Mouse (Mus musculus): Measurements from ENCODE around the gene Slc38a11. TPM values are rescaled to one million over a fixed set of nuclear protein-coding genes. Genes with fewer than 3 reads are reported as not detected.

Gene Slc38a11
- polyA plus RNA-seq (2012; rRNA removed) = 0.62 and 1.2 TPM in 2 replicates

GRCm38 (mm10) chr2:65363828-65364497 is at the start of gene Slc38a11:
Slc38a11 (minus strand) TSS chr2:65364034.
- DNase-seq = no peak
- no peak for TF ChIP-seq CTCF (IDR thresholded peaks at IDR 0.05; ENCODE audit: insufficient read depth, low read length)
- TF ChIP-seq POLR2A (IDR thresholded peaks at IDR 0.05; ENCODE audit: borderline replicate concordance, extremely low read depth, low read depth, low read length) = no peak
- no peaks in the 10 kb centered on the region for H3K4me1 ChIP-seq (ENCODE audit: control insufficient read depth, insufficient read depth, low read length)
- 12% methylated on average over 18 of the region's 18 CpGs for WGBS
- H3K4me3 ChIP-seq (replicated peaks; ENCODE audit: extremely low read depth, low read depth, low read length) = no peak within 1 kb of the TSS

DNA sequence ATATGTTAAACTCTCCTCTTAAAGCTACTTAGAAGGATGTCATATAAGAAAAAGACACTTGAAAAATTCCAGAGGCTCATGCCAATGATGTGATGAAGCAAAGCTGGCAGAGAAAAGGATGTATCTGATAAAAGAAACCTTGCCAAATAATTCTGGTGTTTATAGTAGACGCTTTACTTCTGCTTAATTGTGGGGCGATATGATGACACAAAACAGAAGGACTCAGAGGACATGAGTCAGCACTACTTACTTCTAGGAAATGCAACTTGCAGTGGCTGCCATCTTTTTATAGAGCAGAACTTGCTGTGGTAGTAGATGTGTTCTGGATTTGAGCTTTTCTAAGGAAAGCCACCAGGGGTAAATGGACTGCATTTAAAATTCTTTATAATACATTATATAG is 43.3 kb upstream of the Slc38a11 start:
- TF ChIP-seq POLR2A (IDR thresholded peaks at IDR 0.05; ENCODE audit: borderline replicate concordance, extremely low read depth, low read depth, low read length) (no peak), CTCF (IDR thresholded peaks at IDR 0.05; ENCODE audit: insufficient read depth, low read length) (no peak)
- no peak overlapping the region for H3K4me3 ChIP-seq (replicated peaks; ENCODE audit: extremely low read depth, low read depth, low read length)
- no peak for DNase-seq
- no peaks in the 10 kb centered on the region for H3K4me1 ChIP-seq (ENCODE audit: control insufficient read depth, insufficient read depth, low read length)
- WGBS = 26% methylated on average over 2 of the region's 2 CpGs

DNA sequence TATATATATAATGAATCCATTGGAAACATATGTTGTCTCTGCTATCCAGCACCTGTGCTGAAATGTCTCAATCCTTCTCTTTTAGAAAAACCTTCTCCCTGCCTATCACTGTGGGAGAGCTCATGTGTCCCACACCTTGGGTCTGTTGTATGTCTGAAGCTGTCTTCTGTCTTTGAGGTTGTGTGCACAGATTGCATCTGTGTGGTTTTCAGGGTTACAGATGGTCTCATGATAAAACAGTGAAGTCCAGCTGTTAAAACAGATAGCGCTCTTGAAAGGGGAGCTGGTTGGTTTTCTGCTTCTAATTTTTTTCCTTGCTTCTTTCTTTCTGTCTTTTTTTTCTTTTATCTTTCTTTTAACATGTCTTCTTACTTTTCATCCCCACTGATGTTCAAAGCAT is 41.6 kb upstream of the Slc38a11 start:
- whole genome bisulfite sequencing = 75% methylated on average over 1 of the region's 1 CpGs
- TF ChIP-seq CTCF (IDR thresholded peaks at IDR 0.05; ENCODE audit: insufficient read depth, low read length) (no peak), POLR2A (IDR thresholded peaks at IDR 0.05; ENCODE audit: borderline replicate concordance, extremely low read depth, low read depth, low read length) (no peak)
- Histone ChIP-seq H3K4me3 (replicated peaks; ENCODE audit: extremely low read depth, low read depth, low read length) (no peak overlapping the region), H3K4me1 (ENCODE audit: control insufficient read depth, insufficient read depth, low read length) (no peaks in the 10 kb centered on the region)
- no peak for DNase-seq

GRCm38 (mm10) chr2:65402001-65402400 is 38.2 kb upstream of the Slc38a11 start:
- no peak for TF ChIP-seq POLR2A (IDR thresholded peaks at IDR 0.05; ENCODE audit: borderline replicate concordance, extremely low read depth, low read depth, low read length)
- TF ChIP-seq CTCF (IDR thresholded peaks at IDR 0.05; ENCODE audit: insufficient read depth, low read length) = no peak
- H3K4me1 ChIP-seq (ENCODE audit: control insufficient read depth, insufficient read depth, low read length) = no peaks in the 10 kb centered on the region
- H3K4me3 ChIP-seq (replicated peaks; ENCODE audit: extremely low read depth, low read depth, low read length) = no peak overlapping the region
- WGBS = 76% methylated on average over 5 of the region's 5 CpGs
- DNase-seq = no peak

DNA sequence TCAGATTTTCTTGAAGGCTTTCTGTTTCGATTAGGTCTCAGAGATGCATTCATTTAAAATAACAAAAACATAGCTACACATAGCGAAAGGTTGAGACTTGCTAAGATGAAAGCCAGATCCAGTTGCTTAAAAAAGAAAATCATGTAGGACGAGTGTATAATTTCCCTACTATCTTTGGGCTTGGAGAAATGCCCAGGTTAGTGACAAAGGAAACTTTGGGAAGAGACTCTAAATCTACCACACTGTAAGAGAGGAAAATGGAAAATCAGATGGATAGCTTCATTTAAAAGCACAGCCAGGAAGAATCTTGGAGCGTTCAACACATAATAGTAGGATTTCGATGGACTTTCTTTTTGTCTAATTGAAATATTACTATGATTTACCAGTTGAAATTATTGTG is 36.1 kb upstream of the Slc38a11 start:
- no peak overlapping the region for H3K4me3 ChIP-seq (replicated peaks; ENCODE audit: extremely low read depth, low read depth, low read length)
- TF ChIP-seq CTCF (IDR thresholded peaks at IDR 0.05; ENCODE audit: insufficient read depth, low read length) (no peak), POLR2A (IDR thresholded peaks at IDR 0.05; ENCODE audit: borderline replicate concordance, extremely low read depth, low read depth, low read length) (no peak)
- WGBS = 70% methylated on average over 5 of the region's 5 CpGs
- no peaks in the 10 kb centered on the region for H3K4me1 ChIP-seq (ENCODE audit: control insufficient read depth, insufficient read depth, low read length)
- no peak for DNase-seq

DNA sequence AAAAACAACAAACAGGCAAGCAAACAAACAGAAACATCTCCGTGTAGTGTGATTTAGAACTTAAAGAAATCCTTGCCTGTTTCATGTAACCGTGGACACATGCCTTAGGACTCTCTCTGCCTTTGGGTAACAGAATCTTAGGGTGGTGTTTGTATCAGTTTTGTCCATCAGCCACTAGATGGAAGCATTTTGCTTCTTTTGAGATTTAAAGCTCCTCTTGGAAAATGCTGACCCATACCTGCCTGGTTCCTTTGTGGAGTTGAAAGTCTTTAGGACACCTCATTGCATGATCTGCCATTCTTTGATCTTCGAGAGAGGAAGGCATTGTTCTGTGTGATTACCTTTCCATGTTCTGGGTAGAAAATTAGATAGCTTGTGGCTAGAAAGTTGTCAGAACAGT is 32.3 kb upstream of the Slc38a11 start:
- Histone ChIP-seq H3K4me1 (ENCODE audit: control insufficient read depth, insufficient read depth, low read length) (no peaks in the 10 kb centered on the region), H3K4me3 (replicated peaks; ENCODE audit: extremely low read depth, low read depth, low read length) (no peak overlapping the region)
- 23% methylated on average over 3 of the region's 3 CpGs for WGBS
- no peak for TF ChIP-seq POLR2A (IDR thresholded peaks at IDR 0.05; ENCODE audit: borderline replicate concordance, extremely low read depth, low read depth, low read length)
- TF ChIP-seq CTCF (IDR thresholded peaks at IDR 0.05; ENCODE audit: insufficient read depth, low read length) = no peak
- DNase-seq = no peak

GRCm38 (mm10) chr2:65393061-65393460 is 29.2 kb upstream of the Slc38a11 start:
- TF ChIP-seq CTCF (IDR thresholded peaks at IDR 0.05; ENCODE audit: insufficient read depth, low read length) (no peak), POLR2A (IDR thresholded peaks at IDR 0.05; ENCODE audit: borderline replicate concordance, extremely low read depth, low read depth, low read length) (no peak)
- no peak for DNase-seq
- 54% methylated on average over 4 of the region's 4 CpGs for WGBS

GRCm38 (mm10) chr2:65391322-65391721 is 27.5 kb upstream of the Slc38a11 start:
- no peak overlapping the region for H3K4me3 ChIP-seq (replicated peaks; ENCODE audit: extremely low read depth, low read depth, low read length)
- H3K4me1 ChIP-seq (ENCODE audit: control insufficient read depth, insufficient read depth, low read length) = no peaks in the 10 kb centered on the region
- DNase-seq = no peak
- TF ChIP-seq CTCF (IDR thresholded peaks at IDR 0.05; ENCODE audit: insufficient read depth, low read length) (no peak), POLR2A (IDR thresholded peaks at IDR 0.05; ENCODE audit: borderline replicate concordance, extremely low read depth, low read depth, low read length) (no peak)
- WGBS = 59% methylated on average over 6 of the region's 6 CpGs

More at GRCm38 (mm10) chr2:65393061-65393460, 29.2 kb upstream of the Slc38a11 start:
- Histone ChIP-seq H3K4me3 (replicated peaks; ENCODE audit: extremely low read depth, low read depth, low read length) (no peak overlapping the region), H3K4me1 (ENCODE audit: control insufficient read depth, insufficient read depth, low read length) (no peaks in the 10 kb centered on the region)

- H3K4me3 ChIP-seq (replicated peaks; ENCODE audit: extremely low read depth, low read depth, low read length) = no peak overlapping the region
- no peak for DNase-seq
- no peak for TF ChIP-seq POLR2A (IDR thresholded peaks at IDR 0.05; ENCODE audit: borderline replicate concordance, extremely low read depth, low read depth, low read length)
- no peak for TF ChIP-seq CTCF (IDR thresholded peaks at IDR 0.05; ENCODE audit: insufficient read depth, low read length)
- H3K4me1 ChIP-seq (ENCODE audit: control insufficient read depth, insufficient read depth, low read length) = no peaks in the 10 kb centered on the region
- WGBS = 76% methylated on average over 6 of the region's 6 CpGs
These were observed 21.0 kb upstream of the Slc38a11 start for GRCm38 (mm10) chr2:65384815-65385214.

DNA sequence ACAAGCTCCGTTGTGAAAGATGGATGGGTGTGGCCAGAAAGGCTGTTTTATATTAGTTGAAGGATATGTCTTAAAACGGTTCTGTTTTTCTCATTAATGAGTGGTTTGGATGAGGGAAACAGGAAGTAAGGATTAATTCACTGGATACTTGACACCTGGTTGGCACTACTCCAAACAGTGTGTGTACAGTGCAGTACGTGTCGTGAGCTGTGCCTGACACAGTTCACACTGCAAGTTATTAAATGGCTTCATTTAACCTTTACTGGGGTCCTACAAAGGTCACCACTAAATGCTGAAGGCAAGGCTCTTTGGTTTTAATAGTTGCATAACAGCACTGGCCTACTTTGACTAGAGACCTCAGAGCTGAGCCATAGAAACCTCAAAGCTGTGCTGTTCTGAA is 18.7 kb upstream of the Slc38a11 start:
- 15% methylated on average over 4 of the region's 4 CpGs for WGBS
- no peaks in the 10 kb centered on the region for H3K4me1 ChIP-seq (ENCODE audit: control insufficient read depth, insufficient read depth, low read length)
- no peak for DNase-seq

More for the DNA sequence above, 18.7 kb upstream of the Slc38a11 start:
- TF ChIP-seq CTCF (IDR thresholded peaks at IDR 0.05; ENCODE audit: insufficient read depth, low read length) (no peak), POLR2A (IDR thresholded peaks at IDR 0.05; ENCODE audit: borderline replicate concordance, extremely low read depth, low read depth, low read length) (no peak)
- H3K4me3 ChIP-seq (replicated peaks; ENCODE audit: extremely low read depth, low read depth, low read length) = no peak overlapping the region

All from lung, adult 2 months (tissue).